Mouse (Mus musculus): ENCODE data around the gene Fgfr2.

- TF ChIP-seq HCFC1 (IDR thresholded peaks at IDR 0.05; ENCODE audit: borderline replicate concordance, insufficient read depth, low read length): no peak
- no peak for TF ChIP-seq ZNF384 (IDR thresholded peaks at IDR 0.05; ENCODE audit: low read depth, low read length)
- TF ChIP-seq MAFK (IDR thresholded peaks at IDR 0.05; ENCODE audit: insufficient read depth, low read depth, low read length): no peak
- TF ChIP-seq CHD2 (IDR thresholded peaks at IDR 0.05; ENCODE audit: low read depth, low read length): no peak
Measured at GRCm38 (mm10) chr7:132664815-132665214, 458.3 kb downstream of the Fgfr2 start.
